8 mouse cellular contexts compared by ENCODE assay signal in genomic region chr4:114666979-114667328, GRCm38 (mm10).
A peak's percentile ranks its signal among the peaks of the same experiment; 100 is the strongest.
DNase-seq lines count a peak whose midpoint lies in the region; ATAC-seq and TF ChIP-seq lines count a peak whose summit lies in the region.

No protein-coding gene starts in this region.

- H3K36me3 ChIP-seq in liver, embryonic 13.5 days, result no peaks in the 10 kb centered on the region
- H3K36me3 ChIP-seq in stomach, postnatal 0 days (ENCODE audit: control insufficient read depth, insufficient read depth, low read length), result no peaks in the 10 kb centered on the region

- no peak for ATAC-seq in CD4-positive, CD25-positive, alpha-beta regulatory T cell, adult 4 months
- no peak for ATAC-seq in liver, embryonic 13.5 days (ENCODE audit: low read depth)
- ATAC-seq in stomach, postnatal 0 days (ENCODE audit: low FRiP score, low TSS enrichment), result 0 out of 2 replicates have a peak, but pooled peaks have one; percentile 32
- no peak for ATAC-seq in megakaryocyte progenitor cell, adult 5-6 weeks (replicated peaks; ENCODE audit: poor library complexity)

- H3K4me3 ChIP-seq in liver, embryonic 13.5 days (replicated peaks), result peak overlapping the region; percentile 33
- H3K4me3 ChIP-seq in stomach, postnatal 0 days (ENCODE audit: low read depth, low read length), result peak overlapping the region; percentile 25; the same call in 1 of the 2 replicates

- peak overlapping the region; percentile 43 for H3K9ac ChIP-seq in liver, embryonic 13.5 days
- H3K9ac ChIP-seq in stomach, postnatal 0 days (ENCODE audit: low read length), result no peak overlapping the region

- no peak for TF ChIP-seq EP300 in stomach, postnatal 0 days (optimal IDR thresholded peaks at IDR 0.05)

- TF ChIP-seq CTCF in stomach, postnatal 0 days (IDR thresholded peaks at IDR 0.05; ENCODE audit: low read depth), result peak; percentile 53

- peaks cover 41% of the 10 kb centered on the region for H3K4me1 ChIP-seq in liver, embryonic 13.5 days (replicated peaks)
- H3K4me1 ChIP-seq in stomach, postnatal 0 days (replicated peaks; ENCODE audit: control insufficient read depth, insufficient read depth), result no peaks in the 10 kb centered on the region

- H3K9me3 ChIP-seq in liver, embryonic 13.5 days (replicated peaks), result no peaks in the 10 kb centered on the region
- H3K9me3 ChIP-seq in stomach, postnatal 0 days (ENCODE audit: control insufficient read depth, low read length), result no peaks in the 10 kb centered on the region

- peaks cover 24% of the 10 kb centered on the region for H3K27me3 ChIP-seq in liver, embryonic 13.5 days
- H3K27me3 ChIP-seq in stomach, postnatal 0 days (ENCODE audit: control insufficient read depth, insufficient read depth, low read length), result peaks cover 8% of the 10 kb centered on the region; the same call in 1 of the 2 replicates

- H3K27ac ChIP-seq in liver, embryonic 13.5 days, result no peak overlapping the region
- no peak overlapping the region for H3K27ac ChIP-seq in stomach, postnatal 0 days (replicated peaks)

- peak overlapping the region; percentile 62 for H3K4me2 ChIP-seq in liver, embryonic 13.5 days
- H3K4me2 ChIP-seq in stomach, postnatal 0 days (replicated peaks; ENCODE audit: low read depth), result peak overlapping the region; percentile 37

- 21% methylated on average over 13 of the region's 13 CpGs for WGBS in liver, embryonic 13.5 days (ENCODE audit: insufficient replicate concordance)
- WGBS in stomach, postnatal 0 days, result 30% methylated on average over 12 of the region's 13 CpGs

- peak; percentile 45 for DNase-seq in CD4-positive, CD25-positive, alpha-beta regulatory T cell, adult 2 months (ENCODE audit: low read depth, low spot score)
- peak; percentile 29 for DNase-seq in thymus, postnatal 0 days (ENCODE audit: low spot score)
- DNase-seq in thymus, postnatal 10 days (ENCODE audit: low spot score in 2 of 2), result no peak
- no peak for DNase-seq in liver, embryonic 13.5 days
- peak; percentile 43 for DNase-seq in stomach, postnatal 0 days (ENCODE audit: low spot score)
- DNase-seq in B cell, adult 2 months, result no peak

Comparison
In these comparisons a context has a peak if more than half of its experiments do, and no peak if none do; other contexts are left out.
1. DNase-seq: peak in CD4-positive, CD25-positive, alpha-beta regulatory T cell, adult 2 months (single experiment), thymus, postnatal 0 days (single experiment) and stomach, postnatal 0 days (single experiment); none in thymus, postnatal 10 days (0 of 2), liver, embryonic 13.5 days (single experiment) and B cell, adult 2 months (0 of 2).